Comparison of ENCODE assay signal across 8 mouse cellular contexts in the genomic region with DNA sequence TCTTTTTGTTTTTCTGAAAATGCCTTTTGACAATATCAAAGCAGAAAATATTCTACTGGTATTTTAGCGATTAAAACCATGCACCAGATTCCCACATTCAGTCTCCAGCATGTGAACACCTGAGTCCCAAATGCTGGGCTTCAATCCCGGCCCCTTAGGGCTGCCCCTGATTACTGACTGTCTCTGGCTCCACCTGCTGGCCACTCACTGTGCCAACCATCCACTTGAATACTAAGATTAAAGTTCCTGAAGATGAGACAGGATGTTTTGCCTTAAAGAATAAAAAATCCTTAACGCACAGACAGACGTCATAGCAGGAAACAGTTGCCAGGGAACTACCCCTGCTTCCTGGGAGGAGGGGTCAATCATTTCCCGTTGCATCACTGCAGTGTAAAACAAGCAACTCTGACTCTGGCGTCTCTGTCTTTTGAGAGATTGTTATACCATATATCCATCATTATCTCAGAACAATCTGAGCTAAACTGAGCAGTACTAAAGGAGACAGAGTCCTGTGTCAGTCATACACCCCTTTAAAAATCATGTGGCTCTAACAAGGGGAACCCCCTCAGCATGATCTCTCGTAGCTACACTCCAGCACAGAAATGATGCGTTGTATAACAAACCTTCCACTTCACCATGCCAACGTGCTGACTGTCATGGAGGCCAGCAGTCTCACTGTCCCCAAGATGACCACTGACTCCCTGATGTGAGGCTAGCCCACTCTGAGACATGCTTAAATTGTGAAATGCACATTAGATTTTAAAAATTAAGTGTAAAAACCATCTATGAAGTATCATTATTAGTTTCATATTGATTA.
DNase-seq lines count a peak whose midpoint lies in the region; ATAC-seq lines count a peak whose summit lies in the region.

No protein-coding gene starts in this region.

- H3K27ac ChIP-seq in forebrain, embryonic 13.5 days = no peak overlapping the region
- H3K27ac ChIP-seq in hindbrain, embryonic 14.5 days = no peak overlapping the region

- no peak overlapping the region for H3K9ac ChIP-seq in forebrain, embryonic 13.5 days
- no peak overlapping the region for H3K9ac ChIP-seq in hindbrain, embryonic 14.5 days

- no peaks in the 10 kb centered on the region for H3K9me3 ChIP-seq in forebrain, embryonic 13.5 days (replicated peaks)
- no peaks in the 10 kb centered on the region for H3K9me3 ChIP-seq in hindbrain, embryonic 14.5 days (ENCODE audit: control insufficient read depth, low read length)

- H3K36me3 ChIP-seq in forebrain, embryonic 13.5 days (ENCODE audit: poor library complexity, severe bottlenecking) = no peaks in the 10 kb centered on the region
- no peaks in the 10 kb centered on the region for H3K36me3 ChIP-seq in hindbrain, embryonic 14.5 days (replicated peaks; ENCODE audit: control insufficient read depth, insufficient read depth)

- no peak overlapping the region for H3K4me3 ChIP-seq in forebrain, embryonic 13.5 days
- no peak overlapping the region for H3K4me3 ChIP-seq in hindbrain, embryonic 14.5 days (replicated peaks; ENCODE audit: low read length)

- no peaks in the 10 kb centered on the region for H3K27me3 ChIP-seq in forebrain, embryonic 13.5 days
- no peaks in the 10 kb centered on the region for H3K27me3 ChIP-seq in hindbrain, embryonic 14.5 days (ENCODE audit: control insufficient read depth, insufficient read depth, low read length)

- WGBS in forebrain, embryonic 13.5 days = 38% methylated on average over 9 of the region's 9 CpGs
- 29% methylated on average over 9 of the region's 9 CpGs for WGBS in hindbrain, embryonic 14.5 days

- no peaks in the 10 kb centered on the region for H3K4me1 ChIP-seq in forebrain, embryonic 13.5 days
- H3K4me1 ChIP-seq in hindbrain, embryonic 14.5 days (replicated peaks; ENCODE audit: control insufficient read depth, insufficient read depth, low read length) = no peaks in the 10 kb centered on the region

- ATAC-seq in CD4-positive, CD25-positive, alpha-beta regulatory T cell, adult 4 months = no peak
- ATAC-seq in forebrain, embryonic 13.5 days = peak; percentile 93
- peak; percentile 88 for ATAC-seq in hindbrain, embryonic 14.5 days (ENCODE audit: low FRiP score)
- ATAC-seq in megakaryocyte-erythroid progenitor cell, adult 5-6 weeks (replicated peaks; ENCODE audit: low FRiP score, low TSS enrichment, poor library complexity, severe bottlenecking) = 0 out of 2 replicates have a peak, but pooled peaks have one; percentile 57

- DNase-seq in CD4-positive, CD25-positive, alpha-beta regulatory T cell, adult 2 months (ENCODE audit: low read depth, low spot score) = peak; percentile 22
- peak; percentile 70 to 80 for DNase-seq in adrenal gland, postnatal 36 days
- peak; percentile 89 for DNase-seq in hindbrain, embryonic 14.5 days (ENCODE audit: low spot score)
- peak; percentile 50 to 53 for DNase-seq in layer of hippocampus, postnatal 36 days
- DNase-seq in right cerebral cortex, postnatal 36 days (ENCODE audit: low spot score in 2 of 2) = peak; percentile 19 to 30

- H3K4me2 ChIP-seq in forebrain, embryonic 13.5 days = no peak overlapping the region
- no peak overlapping the region for H3K4me2 ChIP-seq in hindbrain, embryonic 14.5 days (replicated peaks)

Comparison
In these comparisons a context has a peak if more than half of its experiments do, and no peak if none do; other contexts are left out.
1. DNase-seq: peak in every context shown above with its lines; median percentile 89 in hindbrain, embryonic 14.5 days; 75 in adrenal gland, postnatal 36 days; 52 in layer of hippocampus, postnatal 36 days; 24 in right cerebral cortex, postnatal 36 days; 22 in CD4-positive, CD25-positive, alpha-beta regulatory T cell, adult 2 months.